In genomic region chr17:68003741-68004560, GRCm38 (mm10) we compare ENCODE assay signal across 8 mouse cellular contexts. TPM values are rescaled to one million over a fixed set of nuclear protein-coding genes. Genes with fewer than 3 reads are reported as not detected.
DNase-seq lines count a peak whose midpoint lies in the region; ATAC-seq and TF ChIP-seq lines count a peak whose summit lies in the region.

Arhgap28 (minus strand) TSS chr17:68004120.

- TF ChIP-seq CTCF in thymus, adult 2 months (IDR thresholded peaks at IDR 0.05; ENCODE audit: borderline replicate concordance, control insufficient read depth, extremely low read depth, insufficient read depth, low read length, poor library complexity), result no peak

- peak; percentile 95 for ATAC-seq in lung, embryonic 16.5 days (ENCODE audit: low read depth)

- TF ChIP-seq POLR2A in thymus, adult 2 months (IDR thresholded peaks at IDR 0.05; ENCODE audit: control insufficient read depth, extremely low read depth, insufficient read depth, low read length, poor library complexity), result no peak

- peaks cover 44% of the 10 kb centered on the region for H3K4me1 ChIP-seq in hindbrain, embryonic 10.5 days (replicated peaks)
- peaks cover 22% of the 10 kb centered on the region for H3K4me1 ChIP-seq in lung, embryonic 16.5 days (replicated peaks; ENCODE audit: control insufficient read depth, insufficient read depth, low read length)
- no peaks in the 10 kb centered on the region for H3K4me1 ChIP-seq in thymus, adult 2 months (replicated peaks; ENCODE audit: control insufficient read depth, insufficient read depth, low read length)

- H3K4me2 ChIP-seq in lung, embryonic 16.5 days (ENCODE audit: low read depth, low read length), result peak within 1 kb of the TSS; percentile 58

- WGBS in hindbrain, embryonic 10.5 days, result under 1% methylated on average over 65 of the region's 65 CpGs
- under 1% methylated on average over 65 of the region's 65 CpGs for WGBS in lung, embryonic 16.5 days
- under 1% methylated on average over 65 of the region's 65 CpGs for WGBS in thymus, adult 2 months

- no peaks in the 10 kb centered on the region for H3K9me3 ChIP-seq in hindbrain, embryonic 10.5 days
- no peaks in the 10 kb centered on the region for H3K9me3 ChIP-seq in lung, embryonic 16.5 days (ENCODE audit: control insufficient read depth, low read length)

- H3K36me3 ChIP-seq in hindbrain, embryonic 10.5 days, result no peaks in the 10 kb centered on the region
- H3K36me3 ChIP-seq in lung, embryonic 16.5 days (ENCODE audit: control insufficient read depth, insufficient read depth, low read length), result no peaks in the 10 kb centered on the region
- H3K36me3 ChIP-seq in thymus, adult 2 months (ENCODE audit: control insufficient read depth, insufficient read depth, low read length), result no peaks in the 10 kb centered on the region

- peak within 1 kb of the TSS; percentile 78 for H3K9ac ChIP-seq in lung, embryonic 16.5 days (ENCODE audit: low read length)

- peak; percentile 95 for DNase-seq in NIH3T3 (ENCODE audit: low read depth)
- peak; percentile 30 for DNase-seq in cerebellum, adult 9-10 months
- DNase-seq in frontal cortex, adult 2 months (ENCODE audit: extremely low spot score in 1 of 2, low spot score in 1 of 2), result peak; percentile 34 to 66
- peak; percentile 94 for DNase-seq in hindbrain, embryonic 10.5 days (ENCODE audit: low spot score)
- DNase-seq in layer of hippocampus, adult 9-11 months, result peak; percentile 70
- DNase-seq in ovary, adult 18-20 months (ENCODE audit: low spot score), result peak; percentile 96
- DNase-seq in thymus, adult 2 months, result peak; percentile 41

- H3K27ac ChIP-seq in hindbrain, embryonic 10.5 days, result peak within 1 kb of the TSS; percentile 95
- peak within 1 kb of the TSS; percentile 93 for H3K27ac ChIP-seq in lung, embryonic 16.5 days (ENCODE audit: low read length)
- H3K27ac ChIP-seq in thymus, adult 2 months (ENCODE audit: control insufficient read depth, insufficient read depth, low read length), result no peak within 1 kb of the TSS

- no peaks in the 10 kb centered on the region for H3K27me3 ChIP-seq in hindbrain, embryonic 10.5 days (ENCODE audit: insufficient read depth, poor library complexity, severe bottlenecking)
- no peaks in the 10 kb centered on the region for H3K27me3 ChIP-seq in lung, embryonic 16.5 days (ENCODE audit: control insufficient read depth, insufficient read depth, low read depth, low read length)
- no peaks in the 10 kb centered on the region; the same call in 1 of the 2 replicates for H3K27me3 ChIP-seq in thymus, adult 2 months (ENCODE audit: control insufficient read depth, insufficient read depth, low read length)

- peak within 1 kb of the TSS; percentile 76 for H3K4me3 ChIP-seq in hindbrain, embryonic 10.5 days
- H3K4me3 ChIP-seq in lung, embryonic 16.5 days (ENCODE audit: low read length), result peak within 1 kb of the TSS; percentile 67
- H3K4me3 ChIP-seq in thymus, adult 2 months (ENCODE audit: control insufficient read depth, insufficient read depth, low read length), result peak within 1 kb of the TSS; percentile 37

RNA-seq across cellular contexts. Expression of gene Arhgap28, which starts in this region (rescaled TPM):
- 0.40 and 0.62 TPM in 2 replicates for polyA plus RNA-seq in frontal cortex, adult 2 months (2012; rRNA removed)
- polyA plus RNA-seq in hindbrain, embryonic 10.5 days (2016; fragmentation: Nextera tagmentation; extraction: Ambion mirVana), result 32.8 and 35.4 TPM in 2 replicates
- polyA plus RNA-seq in lung, embryonic 16.5 days (2015; fragmentation: Nextera tagmentation; extraction: Ambion mirVana), result 36.1 and 39.7 TPM in 2 replicates
- 0.77 and 0.78 TPM in 2 replicates for polyA plus RNA-seq in thymus, adult 2 months (2012; rRNA removed)

Comparison
In these comparisons a context has a peak if more than half of its experiments do, and no peak if none do; other contexts are left out.
1. RNA of gene Arhgap28 (polyA plus RNA-seq): 36.1 to 39.7 TPM in lung, embryonic 16.5 days and 32.8 to 35.4 TPM in hindbrain, embryonic 10.5 days; 0.77 to 0.78 TPM in thymus, adult 2 months and 0.40 to 0.62 TPM in frontal cortex, adult 2 months; every median in the first group is over 10 times any median in the second.
2. Peak in DNase-seq in frontal cortex, adult 2 months; RNA of the gene not detected or under 1 TPM.
3. Peak in DNase-seq and H3K4me3 ChIP-seq in thymus, adult 2 months; RNA of the gene not detected or under 1 TPM.
4. DNase-seq: peak in every context shown above with its lines; median percentile 96 in ovary, adult 18-20 months; 95 in NIH3T3; 94 in hindbrain, embryonic 10.5 days; 70 in layer of hippocampus, adult 9-11 months; 50 in frontal cortex, adult 2 months; 41 in thymus, adult 2 months; 30 in cerebellum, adult 9-10 months.
5. Peak in every context shown above with its lines, with median percentiles within 50 percentile points of each other: H3K4me3 ChIP-seq.